ENCODE assay signal across 8 mouse cellular contexts in the genomic region with DNA sequence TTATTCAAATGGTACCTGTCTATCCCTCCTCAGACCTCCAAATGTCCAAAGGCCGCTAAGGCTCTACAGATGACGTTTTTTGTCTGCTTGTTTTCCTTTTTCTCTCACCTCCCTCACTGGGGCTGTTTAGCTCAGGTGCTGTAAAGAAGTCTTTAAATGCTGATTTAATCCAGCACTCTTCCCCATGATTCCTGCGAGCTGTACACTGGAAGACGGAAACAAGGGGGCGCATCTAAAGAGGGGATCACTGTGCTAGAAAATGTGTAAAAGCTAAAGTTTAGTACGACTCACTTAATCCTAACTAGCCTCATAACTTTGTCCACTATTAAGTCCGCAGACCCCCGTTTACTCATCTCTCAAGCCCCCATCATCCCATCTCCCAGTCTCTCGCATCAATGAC. TPM values are rescaled to one million over a fixed set of nuclear protein-coding genes. Genes with fewer than 3 reads are reported as not detected.
A peak's percentile ranks its signal among the peaks of the same experiment; 100 is the strongest.
DNase-seq lines count a peak whose midpoint lies in the region; ATAC-seq and TF ChIP-seq lines count a peak whose summit lies in the region.

No protein-coding gene starts in this region.

- TF ChIP-seq CTCF in heart, postnatal 0 days (IDR thresholded peaks at IDR 0.05; ENCODE audit: low read depth) = no peak
- TF ChIP-seq CTCF in forebrain, postnatal 0 days (IDR thresholded peaks at IDR 0.05; ENCODE audit: low read depth) = 0 out of 2 replicates have a peak, but pooled peaks have one; percentile 25

- peak overlapping the region; percentile 58 for H3K4me3 ChIP-seq in heart, postnatal 0 days (ENCODE audit: low read depth, low read length)
- H3K4me3 ChIP-seq in forebrain, postnatal 0 days (ENCODE audit: low read depth, low read length) = peak overlapping the region; percentile 51
- H3K4me3 ChIP-seq in liver, embryonic 16.5 days (ENCODE audit: low read depth, low read length) = peak overlapping the region; percentile 65

- H3K9ac ChIP-seq in heart, postnatal 0 days (replicated peaks; ENCODE audit: low read depth, low read length) = peak overlapping the region; percentile 64
- H3K9ac ChIP-seq in forebrain, postnatal 0 days = peak overlapping the region; percentile 56
- H3K9ac ChIP-seq in liver, embryonic 16.5 days (ENCODE audit: low read depth, low read length) = peak overlapping the region; percentile 69

- WGBS in heart, postnatal 0 days = 17% methylated on average over 9 of the region's 9 CpGs
- WGBS in forebrain, postnatal 0 days = 29% methylated on average over 9 of the region's 9 CpGs
- 24% methylated on average over 9 of the region's 9 CpGs for WGBS in liver, embryonic 16.5 days (ENCODE audit: insufficient replicate concordance)

- no peaks in the 10 kb centered on the region for H3K9me3 ChIP-seq in heart, postnatal 0 days (replicated peaks; ENCODE audit: control insufficient read depth, low read length)
- H3K9me3 ChIP-seq in forebrain, postnatal 0 days (ENCODE audit: low read length) = no peaks in the 10 kb centered on the region
- no peaks in the 10 kb centered on the region for H3K9me3 ChIP-seq in liver, embryonic 16.5 days (replicated peaks; ENCODE audit: control insufficient read depth, low read length)

- no peaks in the 10 kb centered on the region for H3K4me1 ChIP-seq in heart, postnatal 0 days (ENCODE audit: control insufficient read depth, insufficient read depth)
- no peaks in the 10 kb centered on the region for H3K4me1 ChIP-seq in forebrain, postnatal 0 days (ENCODE audit: insufficient read depth)
- H3K4me1 ChIP-seq in liver, embryonic 16.5 days (ENCODE audit: control insufficient read depth, low read depth, low read length) = no peaks in the 10 kb centered on the region

- H3K36me3 ChIP-seq in heart, postnatal 0 days (replicated peaks; ENCODE audit: control insufficient read depth, insufficient read depth, low read length) = no peaks in the 10 kb centered on the region
- no peaks in the 10 kb centered on the region for H3K36me3 ChIP-seq in forebrain, postnatal 0 days (ENCODE audit: insufficient read depth)
- no peaks in the 10 kb centered on the region for H3K36me3 ChIP-seq in liver, embryonic 16.5 days (ENCODE audit: control insufficient read depth, insufficient read depth)

- no peak for ATAC-seq in heart, postnatal 0 days (ENCODE audit: insufficient read depth, low read depth)
- peak; percentile 66 for ATAC-seq in forebrain, postnatal 0 days
- ATAC-seq in liver, embryonic 16.5 days (ENCODE audit: low read depth) = 0 out of 2 replicates have a peak, but pooled peaks have one; percentile 19
- ATAC-seq in monocyte, adult 5-6 weeks (replicated peaks; ENCODE audit: insufficient number of reproducible peaks, low FRiP score, low TSS enrichment, poor library complexity, severe bottlenecking) = no peak

- H3K27me3 ChIP-seq in heart, postnatal 0 days (ENCODE audit: control insufficient read depth, insufficient read depth, low read length) = no peaks in the 10 kb centered on the region
- H3K27me3 ChIP-seq in forebrain, postnatal 0 days (ENCODE audit: insufficient read depth, low read length) = no peaks in the 10 kb centered on the region
- H3K27me3 ChIP-seq in liver, embryonic 16.5 days (ENCODE audit: control insufficient read depth, insufficient read depth, low read depth, low read length) = no peaks in the 10 kb centered on the region

- TF ChIP-seq EP300 in heart, postnatal 0 days (IDR thresholded peaks at IDR 0.05; ENCODE audit: low read depth) = no peak

- H3K27ac ChIP-seq in heart, postnatal 0 days (ENCODE audit: low read depth) = no peak overlapping the region
- 0 out of 2 replicates have a peak overlapping the region, but pooled peaks have one; percentile 29 for H3K27ac ChIP-seq in forebrain, postnatal 0 days (ENCODE audit: low read depth, low read length)
- no peak overlapping the region for H3K27ac ChIP-seq in liver, embryonic 16.5 days (ENCODE audit: low read length)

- H3K4me2 ChIP-seq in heart, postnatal 0 days (ENCODE audit: low read depth, low read length) = peak overlapping the region; percentile 58
- peak overlapping the region; percentile 50 for H3K4me2 ChIP-seq in forebrain, postnatal 0 days (ENCODE audit: low read depth)
- H3K4me2 ChIP-seq in liver, embryonic 16.5 days (ENCODE audit: low read depth, low read length) = peak overlapping the region; percentile 59

- DNase-seq in heart, postnatal 0 days (ENCODE audit: low spot score) = no peak
- no peak for DNase-seq in heart, adult 9 months (ENCODE audit: low spot score in 2 of 2)
- peak; percentile 24 for DNase-seq in NIH3T3 (ENCODE audit: low read depth)
- DNase-seq in forebrain, postnatal 0 days = no peak
- DNase-seq in urinary bladder, adult 2 months (ENCODE audit: low spot score) = no peak
- no peak for DNase-seq in lung, postnatal 25 days (ENCODE audit: low spot score)

RNA-seq across cellular contexts. Expression of gene Zfp182, which starts 0.7 kb away (rescaled TPM):
- 2.4 and 5.4 TPM in 2 replicates for total RNA-seq in heart, postnatal 0 days (2014; rRNA removed; ENCODE audit: low replicate concordance)
- 2.2 and 2.7 TPM in 2 replicates for polyA plus RNA-seq in heart, postnatal 0 days (2015; fragmentation: Nextera tagmentation; extraction: Ambion mirVana)
- 13.1 and 13.6 TPM in 2 replicates for total RNA-seq in forebrain, postnatal 0 days (2014; rRNA removed)
- 4.3 and 5.0 TPM in 2 replicates for polyA plus RNA-seq in forebrain, postnatal 0 days (2015; fragmentation: Nextera tagmentation; extraction: Ambion mirVana)
- polyA plus RNA-seq in liver, embryonic 16.5 days (2015; fragmentation: Nextera tagmentation; extraction: Ambion mirVana) = 1.4 and 1.9 TPM in 2 replicates
- 22.5 to 40.9 TPM (median 33.2 TPM) in 3 replicates for total RNA-seq in monocyte, adult 5-6 weeks (2017)
- 8.9 and 9.3 TPM in 2 replicates for polyA plus RNA-seq in urinary bladder, adult 2 months (2012; rRNA removed)

RNA-seq across cellular contexts. Expression of gene Spaca5, which starts 6.7 kb away (rescaled TPM):
- not detected in 2 replicates for total RNA-seq in heart, postnatal 0 days (2014; rRNA removed; ENCODE audit: low replicate concordance)
- polyA plus RNA-seq in heart, postnatal 0 days (2015; fragmentation: Nextera tagmentation; extraction: Ambion mirVana) = not detected in 2 replicates
- not detected in 2 replicates for total RNA-seq in forebrain, postnatal 0 days (2014; rRNA removed)
- not detected in 2 replicates for polyA plus RNA-seq in forebrain, postnatal 0 days (2015; fragmentation: Nextera tagmentation; extraction: Ambion mirVana)
- polyA plus RNA-seq in liver, embryonic 16.5 days (2015; fragmentation: Nextera tagmentation; extraction: Ambion mirVana) = not detected in 2 replicates
- total RNA-seq in monocyte, adult 5-6 weeks (2017) = not detected in 3 replicates
- polyA plus RNA-seq in urinary bladder, adult 2 months (2012; rRNA removed) = not detected in 2 replicates

RNA-seq across cellular contexts. Expression of gene Zfp300, which starts 27.9 kb away (rescaled TPM):
- total RNA-seq in heart, postnatal 0 days (2014; rRNA removed; ENCODE audit: low replicate concordance) = 0.35 TPM in 1 of 2 replicates, not detected in the other
- polyA plus RNA-seq in heart, postnatal 0 days (2015; fragmentation: Nextera tagmentation; extraction: Ambion mirVana) = 0.22 and 0.51 TPM in 2 replicates
- 4.2 and 9.9 TPM in 2 replicates for total RNA-seq in forebrain, postnatal 0 days (2014; rRNA removed)
- polyA plus RNA-seq in forebrain, postnatal 0 days (2015; fragmentation: Nextera tagmentation; extraction: Ambion mirVana) = 1.5 and 2.8 TPM in 2 replicates
- 0.18 and 0.23 TPM in 2 replicates for polyA plus RNA-seq in liver, embryonic 16.5 days (2015; fragmentation: Nextera tagmentation; extraction: Ambion mirVana)
- total RNA-seq in monocyte, adult 5-6 weeks (2017) = 0.21 to 6.3 TPM in 2 of 3 replicates, not detected in the other
- polyA plus RNA-seq in urinary bladder, adult 2 months (2012; rRNA removed) = 0.78 and 0.99 TPM in 2 replicates

RNA-seq across cellular contexts. Expression of gene Ssxa1, which starts 54.2 kb away (rescaled TPM):
- not detected in 2 replicates for total RNA-seq in heart, postnatal 0 days (2014; rRNA removed; ENCODE audit: low replicate concordance)
- not detected in 2 replicates for polyA plus RNA-seq in heart, postnatal 0 days (2015; fragmentation: Nextera tagmentation; extraction: Ambion mirVana)
- not detected in 2 replicates for total RNA-seq in forebrain, postnatal 0 days (2014; rRNA removed)
- not detected in 2 replicates for polyA plus RNA-seq in forebrain, postnatal 0 days (2015; fragmentation: Nextera tagmentation; extraction: Ambion mirVana)
- polyA plus RNA-seq in liver, embryonic 16.5 days (2015; fragmentation: Nextera tagmentation; extraction: Ambion mirVana) = not detected in 2 replicates
- not detected in 3 replicates for total RNA-seq in monocyte, adult 5-6 weeks (2017)
- polyA plus RNA-seq in urinary bladder, adult 2 months (2012; rRNA removed) = not detected in 2 replicates

Comparison
In these comparisons a context has a peak if more than half of its experiments do, and no peak if none do; other contexts are left out.
1. ATAC-seq: peak in forebrain, postnatal 0 days (single experiment) and liver, embryonic 16.5 days (single experiment); none in heart, postnatal 0 days (single experiment) and monocyte, adult 5-6 weeks (single experiment).
2. Peak in every context shown above with its lines, with median percentiles within 50 percentile points of each other: H3K4me2 ChIP-seq, H3K4me3 ChIP-seq and H3K9ac ChIP-seq.